Mouse (Mus musculus): ENCODE measurements around the gene Slc45a1.
"Not testable (repeated sequence)": the region's sequence is repeated elsewhere in the genome, so short reads cannot be mapped to it uniquely, and the experiment has no call there.

Slc45a1 gene

GRCm38 (mm10) chr4:150605804-150606203 lies 46.2 kb downstream of the Slc45a1 start:
- no peak for DNase-seq (ENCODE audit: low spot score)

- no peak for DNase-seq (ENCODE audit: low spot score)
Measured at GRCm38 (mm10) chr4:150603366-150604061, 48.5 kb downstream of the Slc45a1 start.

GRCm38 (mm10) chr4:150601489-150601888 lies 50.5 kb downstream of the Slc45a1 start:
- no peak for DNase-seq (ENCODE audit: low spot score)

GRCm38 (mm10) chr4:150600503-150600902 lies 51.5 kb downstream of the Slc45a1 start:
- DNase-seq (ENCODE audit: low spot score), result not testable (repeated sequence)

GRCm38 (mm10) chr4:150599119-150599992 lies 52.6 kb downstream of the Slc45a1 start:
- no peak for DNase-seq (ENCODE audit: low spot score)

- no peak for DNase-seq (ENCODE audit: low spot score)
Measured at GRCm38 (mm10) chr4:150598686-150599085, 53.3 kb downstream of the Slc45a1 start.

GRCm38 (mm10) chr4:150595991-150596390 lies 56.0 kb downstream of the Slc45a1 start:
- DNase-seq (ENCODE audit: low spot score), result no peak

GRCm38 (mm10) chr4:150595071-150595470 lies 56.9 kb downstream of the Slc45a1 start:
- no peak for DNase-seq (ENCODE audit: low spot score)

- no peak for DNase-seq (ENCODE audit: low spot score)
Measured at GRCm38 (mm10) chr4:150594298-150594829, 57.6 kb downstream of the Slc45a1 start.

- DNase-seq (ENCODE audit: low spot score), result no peak
Measured at GRCm38 (mm10) chr4:150593473-150594217, 58.3 kb downstream of the Slc45a1 start.

- DNase-seq (ENCODE audit: low spot score), result no peak
Measured at GRCm38 (mm10) chr4:150592087-150592486, 59.9 kb downstream of the Slc45a1 start.

GRCm38 (mm10) chr4:150591602-150592001 lies 60.4 kb downstream of the Slc45a1 start:
- DNase-seq (ENCODE audit: low spot score), result no peak

GRCm38 (mm10) chr4:150590621-150591282 lies 61.2 kb downstream of the Slc45a1 start:
- DNase-seq (ENCODE audit: low spot score), result no peak

- DNase-seq (ENCODE audit: low spot score), result no peak
Measured at GRCm38 (mm10) chr4:150588300-150588621, 63.7 kb downstream of the Slc45a1 start.

GRCm38 (mm10) chr4:150587597-150588299 lies 64.2 kb downstream of the Slc45a1 start:
- no peak for DNase-seq (ENCODE audit: low spot score)

- no peak for DNase-seq (ENCODE audit: low spot score)
Measured at GRCm38 (mm10) chr4:150586275-150586674, 65.7 kb downstream of the Slc45a1 start.

GRCm38 (mm10) chr4:150585800-150586199 lies 66.2 kb downstream of the Slc45a1 start:
- DNase-seq (ENCODE audit: low spot score), result no peak

GRCm38 (mm10) chr4:150583777-150584135 lies 68.2 kb downstream of the Slc45a1 start:
- DNase-seq (ENCODE audit: low spot score), result no peak

GRCm38 (mm10) chr4:150582966-150583776 lies 68.8 kb downstream of the Slc45a1 start:
- peak; percentile 50 for DNase-seq (ENCODE audit: low spot score)
